Mouse (Mus musculus): ENCODE results near the gene Amacr. TPM values are rescaled to one million over a fixed set of nuclear protein-coding genes. Genes with fewer than 3 reads are reported as not detected.

Gene Amacr
- polyA plus RNA-seq, 1 experiment = 5.6 TPM

- H3K4me3 ChIP-seq (ENCODE audit: control insufficient read depth, insufficient read depth, low read length) = no peak overlapping the region
- no peak for DNase-seq
- no peaks in the 10 kb centered on the region for H3K4me1 ChIP-seq (replicated peaks; ENCODE audit: control insufficient read depth, insufficient read depth, low read length)
- WGBS = 91% methylated on average over 2 of the region's 2 CpGs
- TF ChIP-seq POLR2A (IDR thresholded peaks at IDR 0.05; ENCODE audit: control insufficient read depth, extremely low read depth, insufficient read depth, low read length, poor library complexity) = no peak
- TF ChIP-seq CTCF (IDR thresholded peaks at IDR 0.05; ENCODE audit: borderline replicate concordance, control insufficient read depth, extremely low read depth, insufficient read depth, low read length, poor library complexity) = no peak
- no peaks in the 10 kb centered on the region; the same call in 1 of the 2 replicates for H3K27me3 ChIP-seq (ENCODE audit: control insufficient read depth, insufficient read depth, low read length)
- no peak overlapping the region for H3K27ac ChIP-seq (ENCODE audit: control insufficient read depth, insufficient read depth, low read length)
- H3K36me3 ChIP-seq (ENCODE audit: control insufficient read depth, insufficient read depth, low read length) = no peaks in the 10 kb centered on the region
Observed at GRCm38 (mm10) chr15:11041229-11041628, 59.7 kb downstream of the Amacr start.

DNA sequence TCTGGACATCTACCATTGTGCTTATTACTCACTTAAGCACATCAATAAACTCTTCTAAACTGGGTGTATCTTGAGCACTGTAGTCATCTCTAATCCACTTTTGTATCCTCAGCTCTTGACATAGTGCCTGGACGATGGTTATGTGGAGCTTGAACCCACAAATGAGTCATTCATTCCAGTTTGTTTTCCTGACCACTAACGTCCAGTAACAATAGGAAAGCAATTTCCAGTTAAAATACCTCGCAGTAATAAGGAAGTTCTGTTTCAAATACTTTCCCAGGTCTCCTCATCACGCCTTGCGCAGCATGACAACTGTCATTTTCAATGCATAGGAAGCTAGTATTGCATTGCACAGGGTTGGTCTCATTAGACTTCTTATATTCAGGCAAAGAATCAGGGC lies 61.3 kb downstream of the Amacr start:
- no peak for DNase-seq
- no peak for TF ChIP-seq POLR2A (IDR thresholded peaks at IDR 0.05; ENCODE audit: control insufficient read depth, extremely low read depth, insufficient read depth, low read length, poor library complexity)
- no peak for TF ChIP-seq CTCF (IDR thresholded peaks at IDR 0.05; ENCODE audit: borderline replicate concordance, control insufficient read depth, extremely low read depth, insufficient read depth, low read length, poor library complexity)
- WGBS = 67% methylated on average over 5 of the region's 5 CpGs

More for the DNA sequence above, 61.3 kb downstream of the Amacr start:
- no peak overlapping the region for H3K27ac ChIP-seq (ENCODE audit: control insufficient read depth, insufficient read depth, low read length)
- H3K36me3 ChIP-seq (ENCODE audit: control insufficient read depth, insufficient read depth, low read length) = no peaks in the 10 kb centered on the region
- no peak overlapping the region for H3K4me3 ChIP-seq (ENCODE audit: control insufficient read depth, insufficient read depth, low read length)
- no peaks in the 10 kb centered on the region for H3K27me3 ChIP-seq (ENCODE audit: control insufficient read depth, insufficient read depth, low read length)
- no peaks in the 10 kb centered on the region for H3K4me1 ChIP-seq (replicated peaks; ENCODE audit: control insufficient read depth, insufficient read depth, low read length)

Other genes with a start within 250 kb of the Amacr start
- gene C1qtnf3, start 29.4 kb upstream of the Amacr start, polyA plus RNA-seq (2012; rRNA removed) = 0.06 and 0.08 TPM in 2 replicates
- 0.05 TPM in 1 of 2 replicates, not detected in the other for gene Slc45a2, start 19.0 kb downstream of the Amacr start, polyA plus RNA-seq (2012; rRNA removed)
- gene Rxfp3, start 56.2 kb downstream of the Amacr start, polyA plus RNA-seq (2012; rRNA removed) = 0.03 and 0.05 TPM in 2 replicates
- 0.29 and 0.35 TPM in 2 replicates for gene Adamts12, start 83.0 kb downstream of the Amacr start, polyA plus RNA-seq (2012; rRNA removed)

Data from thymus, adult 2 months (tissue).